Mouse (Mus musculus) heart, adult 9 months (tissue): ENCODE measurements around the gene Vps4b.
A peak's percentile ranks its signal among the peaks of the same experiment; 100 is the strongest.
"Not testable (repeated sequence)": the region's sequence is repeated elsewhere in the genome, so short reads cannot be mapped to it uniquely, and the experiment has no call there.

Source experiments
- DNase-seq, 2 experiments: peaks; one replicate each; pipeline ENCODE4 v3.0.0; 2022; ENCODE audit warnings: low spot score in 2 of 2

Vps4b gene

DNA sequence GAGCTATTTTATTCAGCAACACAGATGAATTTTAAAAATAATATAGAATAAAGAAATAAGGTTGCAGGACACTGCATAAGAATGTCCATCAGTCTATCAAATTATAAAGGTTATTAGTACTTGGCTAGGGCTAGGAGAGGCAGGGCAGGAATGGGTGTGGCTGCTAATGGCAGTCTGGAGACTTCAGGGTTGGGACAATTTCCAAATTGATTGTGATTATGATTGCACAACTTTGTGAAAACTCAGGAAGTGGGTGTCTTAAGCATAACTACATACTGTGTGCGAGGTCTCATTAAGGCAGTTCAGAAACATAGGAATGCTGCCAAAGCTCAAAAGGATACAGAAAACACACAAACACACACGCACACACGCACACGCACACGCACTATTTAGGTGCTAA, 44.5 kb downstream of the Vps4b start:
- peak in 1 of 2 experiments; percentile 27 for DNase-seq

DNA sequence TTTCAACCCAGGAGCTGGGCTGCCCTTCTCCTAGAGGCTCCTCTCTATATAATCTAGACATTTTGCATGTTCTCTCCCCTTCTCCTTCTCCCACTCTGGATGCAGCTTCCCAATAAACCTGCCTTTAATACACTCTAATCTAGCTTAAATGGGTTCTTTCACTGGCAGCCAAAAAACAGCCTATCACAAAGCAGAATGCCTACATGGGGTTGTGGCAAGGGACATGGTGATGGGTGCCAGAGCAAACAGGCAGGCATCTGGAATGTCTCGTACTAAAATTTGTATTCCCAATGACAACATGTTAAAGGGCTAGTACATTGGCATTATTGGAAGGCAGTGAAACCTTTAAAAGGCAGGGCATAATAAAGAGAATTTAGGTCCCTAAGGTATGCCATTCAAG, 45.9 kb downstream of the Vps4b start:
- no peak for DNase-seq

DNA sequence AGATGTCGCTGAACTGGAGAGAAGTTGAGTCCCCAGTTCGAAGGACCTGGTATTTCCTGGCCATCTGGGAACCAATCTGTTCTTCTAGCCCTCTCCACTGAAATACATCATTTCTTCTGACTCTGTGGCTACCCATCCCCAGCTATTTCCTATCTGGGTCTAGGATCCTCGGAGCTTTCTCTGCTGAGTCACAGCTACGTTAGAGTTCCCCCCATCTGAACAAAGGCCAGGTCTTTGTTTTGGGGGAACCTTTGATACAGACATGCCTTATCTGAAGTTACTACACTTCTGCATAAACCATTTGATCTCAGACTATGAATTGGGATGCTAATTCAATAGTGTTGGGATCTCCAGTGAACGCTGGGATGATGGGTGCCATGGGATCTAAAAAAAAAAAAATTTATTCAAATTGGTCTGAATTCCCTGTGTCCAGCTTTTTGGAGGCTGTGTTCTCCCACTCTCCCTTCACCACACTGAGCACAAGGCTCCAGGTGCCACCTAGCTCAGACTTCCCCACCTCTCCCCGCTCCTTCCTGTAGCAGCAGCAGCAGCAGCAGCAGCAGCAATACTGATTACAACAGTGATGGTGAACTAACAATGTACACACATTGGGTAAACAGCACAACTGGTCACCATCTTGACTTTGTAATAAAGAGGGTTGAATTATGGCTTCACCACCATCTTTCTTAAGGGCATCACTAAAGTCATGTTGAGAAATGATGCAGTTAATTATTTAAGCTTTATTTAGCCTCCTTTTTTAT, 47.8 kb downstream of the Vps4b start:
- no peak for DNase-seq

DNA sequence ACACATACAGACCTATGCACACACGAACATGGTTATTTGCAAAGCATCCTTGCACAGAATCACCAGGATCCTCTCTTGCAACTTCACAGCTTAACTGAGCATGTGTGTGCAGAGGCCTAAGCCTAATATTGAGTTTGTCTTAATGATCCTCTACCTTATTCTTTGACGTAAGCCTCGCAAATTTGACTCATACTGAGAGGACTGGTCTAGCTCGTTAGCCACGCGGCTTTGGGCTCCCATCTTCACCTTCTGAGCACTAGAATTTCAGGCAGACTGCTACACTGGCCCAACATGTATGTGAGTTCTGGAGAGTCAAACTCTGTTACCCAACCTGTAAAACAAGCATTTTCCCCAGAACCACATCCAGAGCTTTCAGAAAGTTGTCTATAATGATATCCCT, 53.5 kb downstream of the Vps4b start:
- no peak for DNase-seq

DNA sequence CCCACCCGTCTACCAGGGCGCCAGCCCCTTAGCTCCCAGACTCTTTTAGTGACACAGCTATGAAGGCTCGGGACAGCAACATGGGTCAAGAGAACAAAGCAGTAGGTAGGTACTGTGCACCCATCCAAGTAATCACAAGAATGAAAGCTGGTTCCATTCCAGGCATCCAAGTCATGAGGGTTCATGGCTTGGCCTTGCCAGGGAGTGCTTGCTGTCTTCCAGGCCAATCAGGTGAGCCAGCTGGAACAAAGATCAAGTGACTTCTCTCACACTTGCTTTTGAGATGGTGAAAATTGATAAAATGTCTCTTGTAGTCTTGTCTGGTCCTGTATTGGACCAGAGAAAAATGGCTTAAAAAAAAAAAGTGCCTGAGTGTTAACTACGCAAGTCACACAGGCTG, 55.8 kb downstream of the Vps4b start:
- no peak for DNase-seq

DNA sequence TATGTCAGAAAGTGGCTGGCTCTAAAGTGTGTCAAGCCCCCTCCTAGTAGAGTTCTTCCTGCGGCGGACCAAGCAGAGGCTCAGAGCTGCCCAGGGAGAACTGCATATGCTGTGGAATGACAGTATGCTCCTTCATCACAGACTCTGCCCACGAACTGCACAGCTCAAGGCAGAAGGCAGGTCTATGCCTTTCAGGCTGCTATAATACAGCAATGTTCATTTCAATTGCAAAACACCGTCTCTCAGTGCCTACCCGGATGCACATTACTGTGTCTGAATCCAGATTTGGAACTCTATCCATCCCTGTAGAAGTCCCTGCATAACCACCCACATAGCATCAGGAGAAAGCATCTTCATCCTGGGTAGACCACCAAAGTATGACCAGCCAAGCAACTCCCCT, 56.7 kb downstream of the Vps4b start:
- no peak for DNase-seq

DNA sequence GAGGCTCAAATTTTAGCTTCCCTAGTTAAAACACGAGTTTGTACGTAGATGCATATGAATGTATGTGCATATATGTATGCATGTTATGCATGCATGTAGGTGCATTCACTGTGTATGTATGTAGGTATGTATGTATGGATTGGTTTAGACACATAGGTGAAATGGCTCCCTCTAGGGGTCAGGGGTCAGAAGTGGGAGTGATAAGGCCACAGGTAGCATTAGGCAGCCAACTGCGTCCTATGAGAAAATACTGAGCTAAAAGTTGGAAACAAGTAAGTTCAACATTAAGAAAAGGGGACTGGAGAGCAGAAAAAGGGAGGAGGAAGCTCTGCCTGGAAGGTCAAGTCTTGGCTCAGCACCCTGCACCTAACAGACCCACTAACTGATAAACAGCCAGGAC, 58.4 kb downstream of the Vps4b start:
- DNase-seq, result no peak

DNA sequence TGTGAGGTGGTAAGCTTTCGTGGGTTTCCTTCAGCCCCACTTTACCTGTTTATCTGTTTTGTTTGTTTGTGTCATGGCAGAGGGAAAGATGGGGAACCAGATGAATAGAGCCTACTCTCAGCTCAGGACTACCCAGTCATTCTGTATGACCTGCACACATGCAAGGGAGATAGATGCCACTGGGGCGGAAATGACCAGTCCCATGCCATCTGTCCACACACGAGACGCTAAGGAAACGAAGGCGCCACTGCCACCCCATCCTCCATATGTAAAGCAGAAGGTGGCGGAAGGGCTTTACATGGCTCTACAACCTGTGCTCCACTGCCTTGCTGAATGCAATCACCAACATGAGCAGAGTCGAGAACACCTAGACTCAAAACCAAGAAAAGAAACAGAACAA, 60.3 kb downstream of the Vps4b start:
- DNase-seq, result no peak

DNA sequence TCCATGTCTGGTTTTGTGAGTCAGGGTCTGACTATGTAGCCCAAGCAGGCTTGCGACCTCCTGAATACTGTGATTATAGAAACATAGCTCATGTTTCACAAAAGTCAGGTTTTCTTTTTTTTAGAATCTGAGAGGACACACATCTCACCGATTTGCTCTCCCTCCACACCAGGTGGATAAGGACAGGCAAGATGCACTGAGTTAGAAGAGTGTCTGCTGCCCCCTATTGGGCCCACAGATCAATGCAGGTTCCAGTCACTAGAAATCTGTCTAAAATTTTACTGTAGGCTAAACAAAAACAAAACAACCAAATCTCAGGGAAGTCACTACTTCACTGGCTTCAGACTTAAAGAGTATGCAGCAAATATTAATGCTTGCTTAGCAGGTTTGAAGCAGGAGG, 60.9 kb downstream of the Vps4b start:
- DNase-seq, result no peak

DNA sequence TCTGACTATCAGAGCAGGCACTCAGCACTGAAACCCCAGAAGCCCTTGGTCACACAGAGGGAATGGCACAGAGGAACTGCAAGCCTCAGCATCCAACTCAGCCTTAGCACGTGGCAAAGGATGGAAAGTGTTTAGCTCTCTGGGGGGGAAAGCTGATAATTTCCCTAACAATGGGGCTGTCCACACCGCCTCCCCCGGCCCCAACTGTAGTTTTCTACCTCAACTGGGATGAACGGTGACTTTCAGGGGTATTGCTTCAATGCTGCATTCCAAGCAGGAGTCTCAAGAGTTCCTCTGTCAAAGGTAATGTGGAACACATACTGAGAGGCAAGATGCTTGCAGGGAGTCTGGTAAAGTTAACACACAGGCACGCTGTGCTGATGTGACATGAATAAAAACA, 74.5 kb downstream of the Vps4b start:
- DNase-seq, result no peak

DNA sequence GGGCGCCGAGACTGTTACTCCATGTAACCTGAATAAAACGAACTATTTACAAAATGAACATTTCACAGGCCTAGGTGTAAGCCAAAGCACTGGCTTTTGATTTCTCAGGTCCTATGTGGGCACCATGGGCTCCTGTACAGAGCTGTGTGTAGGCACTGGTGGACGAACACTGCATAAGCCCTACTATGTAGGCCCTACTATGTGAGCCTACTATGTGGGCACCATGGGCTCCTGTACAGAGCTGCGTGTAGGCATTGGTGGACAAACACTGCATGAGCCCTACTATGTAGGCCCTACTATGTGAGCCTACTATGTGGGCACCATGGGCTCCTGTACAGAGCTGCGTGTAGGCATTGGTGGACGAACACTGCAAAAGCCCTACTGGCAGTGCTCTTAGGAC, 78.8 kb downstream of the Vps4b start:
- not testable (repeated sequence) for DNase-seq

DNA sequence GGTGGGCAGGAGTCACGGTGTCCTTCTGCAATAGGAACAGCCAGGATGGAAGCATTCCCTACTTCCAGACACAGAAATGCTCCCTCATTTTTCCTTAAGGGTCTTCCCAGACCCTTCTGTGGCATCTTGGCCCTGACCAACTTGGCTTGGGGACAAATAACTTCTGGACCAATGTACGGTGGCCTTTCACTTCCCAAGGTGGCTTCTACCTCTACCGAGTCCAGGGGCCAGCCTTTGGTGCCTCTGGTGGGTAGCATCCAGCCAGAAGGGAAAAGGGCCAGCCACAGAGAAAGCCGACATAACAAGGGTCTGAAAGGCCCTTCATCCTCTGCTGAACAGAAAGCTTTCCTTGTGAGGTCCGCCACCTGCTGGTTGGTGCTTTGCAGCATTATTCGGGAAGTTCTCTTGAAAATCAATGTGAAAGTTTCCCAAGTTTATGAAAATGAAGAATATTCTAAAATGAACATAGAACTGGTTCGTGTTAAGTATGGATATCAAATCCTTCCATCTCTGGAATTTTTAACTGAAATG, 79.4 kb downstream of the Vps4b start:
- DNase-seq, result peak; percentile 17 to 72

DNA sequence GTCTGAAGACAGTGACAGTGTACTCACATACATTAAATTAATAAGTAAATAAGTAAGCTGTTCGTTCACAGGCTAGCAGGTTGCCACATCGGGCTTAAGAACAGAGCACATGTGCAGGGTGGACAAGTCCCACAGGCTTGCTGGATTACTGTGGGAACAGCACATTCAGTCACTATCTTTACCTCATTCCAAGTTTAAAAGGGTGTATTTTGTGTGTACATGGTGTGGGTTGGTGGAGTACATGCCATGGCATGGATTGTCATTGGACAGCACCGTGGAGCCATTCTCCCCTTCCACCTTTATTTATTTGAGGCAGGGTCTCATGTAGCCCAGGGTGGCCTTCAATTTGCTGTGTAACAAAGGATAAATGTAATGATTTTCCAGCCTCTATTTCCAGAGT, 80.4 kb downstream of the Vps4b start:
- no peak for DNase-seq

DNA sequence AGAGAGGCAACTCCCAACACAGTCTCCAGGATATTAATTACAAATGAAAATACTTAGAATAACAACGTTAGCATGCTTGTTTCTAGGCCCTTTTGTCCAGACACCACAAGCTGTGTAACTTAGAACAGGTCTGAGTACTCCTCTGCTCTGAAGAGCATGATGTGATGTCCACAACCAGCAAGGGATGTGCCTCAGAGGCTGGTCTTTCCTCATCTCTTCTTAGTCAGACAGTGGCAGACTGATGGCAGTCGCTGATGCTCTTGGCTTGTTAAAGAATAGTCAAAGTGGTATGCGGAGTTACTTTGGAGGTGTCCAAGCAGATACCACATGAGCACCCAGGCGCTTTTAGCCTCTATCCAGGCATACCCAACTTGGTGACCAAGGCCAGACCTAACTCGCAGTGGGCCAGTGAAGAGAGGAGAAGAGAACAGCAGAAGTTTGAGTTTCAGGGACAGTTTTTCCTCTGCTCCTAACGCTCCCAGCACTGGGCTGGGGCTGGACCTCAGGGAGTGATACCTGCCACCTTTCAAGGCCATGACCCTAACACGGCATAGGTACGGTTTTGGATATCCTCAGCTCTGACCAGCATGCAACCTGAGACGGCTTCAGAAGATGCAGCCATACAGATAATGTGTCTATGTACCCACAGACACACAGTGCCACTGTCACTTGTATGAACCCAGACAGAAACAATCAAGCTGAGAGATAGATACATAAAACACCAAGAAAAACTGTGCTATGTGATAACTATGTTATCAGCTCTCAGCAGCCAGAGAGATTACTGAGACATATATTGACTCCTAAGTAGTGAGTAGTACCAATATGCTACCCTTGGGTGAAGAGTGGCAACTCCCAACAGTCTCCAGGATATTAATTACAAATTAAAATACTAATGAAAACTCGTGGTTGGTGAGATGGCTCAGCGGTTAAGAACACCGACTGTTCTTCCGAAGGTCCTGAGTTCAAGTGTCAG, 81.1 kb downstream of the Vps4b start:
- DNase-seq, result no peak

DNA sequence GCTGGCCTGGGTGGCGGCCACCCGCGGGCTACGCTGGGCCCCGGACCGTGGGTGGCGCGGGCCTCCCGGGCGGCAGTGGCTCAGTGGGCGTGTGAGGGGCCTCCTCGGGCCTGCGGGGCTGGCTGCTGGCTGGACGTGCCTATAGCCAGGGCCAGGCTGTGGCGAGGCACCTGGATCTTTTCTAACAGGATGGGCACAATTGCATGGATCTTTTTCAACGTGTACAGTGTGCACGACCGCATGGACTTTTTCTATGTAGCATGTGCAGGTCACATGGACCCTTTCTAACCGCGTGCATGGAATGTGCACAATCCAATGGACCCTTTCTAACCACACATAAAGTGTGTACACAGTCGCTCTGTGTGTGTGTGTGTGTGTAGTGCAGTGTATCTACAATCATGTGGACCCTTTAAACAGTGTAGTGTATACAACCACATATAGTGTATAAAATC, 82.0 kb downstream of the Vps4b start:
- DNase-seq, result no peak
